Mouse (Mus musculus) frontal cortex, adult 2 months (tissue): ENCODE results near the gene Acad12. TPM values are rescaled to one million over a fixed set of nuclear protein-coding genes. Genes with fewer than 3 reads are reported as not detected.
"Not testable (repeated sequence)": the region's sequence is repeated elsewhere in the genome, so short reads cannot be mapped to it uniquely, and the experiment has no call there.

Experiments used
- DNase-seq, 2 experiments: peaks; one replicate each; pipeline ENCODE4 v3.0.0; 2022; ENCODE audit warnings: low spot score in 1 of 2; ENCODE audit errors: extremely low spot score in 1 of 2
- polyA plus RNA-seq: library from polyadenylated mRNA; depleted of rRNA; stranded (reverse); fragments of >200 nt; gene quantifications from 2 replicates; pipeline ENCODE4 v1.2.3, GENCODE M21; 2012

Gene Acad12
- polyA plus RNA-seq, 1 experiment: 4.0 TPM

- not testable (repeated sequence) for DNase-seq
These were observed 3.8 kb downstream of the Acad12 start for GRCm38 (mm10) chr5:121614921-121615320.

GRCm38 (mm10) chr5:121612036-121612435, 6.7 kb downstream of the Acad12 start:
- DNase-seq: no peak

DNA sequence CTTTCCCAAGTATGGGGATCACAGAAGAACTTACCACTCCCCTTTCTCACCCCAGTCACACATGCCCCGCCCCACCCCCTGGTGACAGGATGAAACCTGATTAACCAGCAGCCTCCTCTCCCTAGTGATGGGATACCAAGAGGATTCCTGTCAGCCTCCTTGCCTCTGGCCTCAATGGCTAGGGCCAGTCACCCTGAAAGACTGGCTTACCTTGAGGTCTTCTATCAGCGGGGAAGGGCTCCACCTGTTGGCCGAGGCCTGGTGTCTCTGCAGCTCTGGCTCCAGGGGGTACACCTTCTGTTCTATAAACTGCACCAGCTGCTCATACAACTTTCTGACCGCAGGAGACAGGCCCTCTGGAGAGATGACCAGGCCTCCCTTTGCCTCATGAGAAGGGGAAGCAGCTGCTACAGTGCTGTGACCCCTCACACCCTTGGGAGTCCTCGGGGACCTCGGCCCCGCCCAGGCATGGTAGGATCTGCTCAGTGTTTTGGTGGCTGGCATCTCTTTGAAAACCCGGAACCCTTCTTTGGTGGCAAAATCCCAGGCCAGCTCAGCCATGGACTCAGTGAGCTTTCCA, 9.1 kb downstream of the Acad12 start:
- not testable (repeated sequence) for DNase-seq

DNA sequence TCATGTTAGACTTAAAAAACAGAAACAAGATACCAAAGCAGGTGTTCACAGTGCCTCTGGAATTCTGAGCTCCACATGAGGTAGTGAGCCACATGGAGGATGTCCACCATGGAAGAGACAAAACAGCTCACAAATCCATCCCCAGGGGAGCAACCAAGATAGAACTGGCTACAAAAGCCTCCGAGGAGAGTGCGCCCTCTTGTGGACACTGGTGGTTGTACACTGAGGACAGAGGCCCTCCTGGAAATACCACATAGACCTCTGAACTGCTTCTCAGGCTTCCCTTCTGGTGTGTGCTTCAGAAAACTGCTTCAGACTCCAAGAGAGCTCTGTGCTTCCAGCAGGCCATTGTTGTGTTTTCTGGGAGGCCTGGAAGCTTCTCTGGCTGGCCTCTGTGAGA, 12.6 kb downstream of the Acad12 start:
- peak in 1 of 2 experiments; percentile 89 for DNase-seq

DNA sequence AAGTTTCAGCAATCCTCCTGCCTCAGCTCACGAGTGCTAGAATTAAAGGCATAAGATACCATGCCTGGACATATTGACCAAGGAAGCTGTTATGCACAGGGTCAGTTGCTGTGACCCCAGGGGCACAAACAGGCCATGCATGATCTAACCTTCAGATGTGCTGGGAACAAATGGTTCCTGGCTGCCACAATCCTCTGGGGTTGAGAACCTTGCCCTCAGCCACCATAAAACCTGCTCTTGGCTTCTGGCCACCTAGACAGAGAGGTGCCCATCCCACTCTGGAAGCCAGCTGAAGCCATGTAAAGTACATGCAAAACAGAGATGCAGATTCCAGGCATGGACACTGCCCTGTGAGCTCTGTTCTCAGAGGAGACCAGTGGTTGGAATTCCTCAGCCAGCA, 14.9 kb downstream of the Acad12 start:
- not testable (repeated sequence) for DNase-seq

DNA sequence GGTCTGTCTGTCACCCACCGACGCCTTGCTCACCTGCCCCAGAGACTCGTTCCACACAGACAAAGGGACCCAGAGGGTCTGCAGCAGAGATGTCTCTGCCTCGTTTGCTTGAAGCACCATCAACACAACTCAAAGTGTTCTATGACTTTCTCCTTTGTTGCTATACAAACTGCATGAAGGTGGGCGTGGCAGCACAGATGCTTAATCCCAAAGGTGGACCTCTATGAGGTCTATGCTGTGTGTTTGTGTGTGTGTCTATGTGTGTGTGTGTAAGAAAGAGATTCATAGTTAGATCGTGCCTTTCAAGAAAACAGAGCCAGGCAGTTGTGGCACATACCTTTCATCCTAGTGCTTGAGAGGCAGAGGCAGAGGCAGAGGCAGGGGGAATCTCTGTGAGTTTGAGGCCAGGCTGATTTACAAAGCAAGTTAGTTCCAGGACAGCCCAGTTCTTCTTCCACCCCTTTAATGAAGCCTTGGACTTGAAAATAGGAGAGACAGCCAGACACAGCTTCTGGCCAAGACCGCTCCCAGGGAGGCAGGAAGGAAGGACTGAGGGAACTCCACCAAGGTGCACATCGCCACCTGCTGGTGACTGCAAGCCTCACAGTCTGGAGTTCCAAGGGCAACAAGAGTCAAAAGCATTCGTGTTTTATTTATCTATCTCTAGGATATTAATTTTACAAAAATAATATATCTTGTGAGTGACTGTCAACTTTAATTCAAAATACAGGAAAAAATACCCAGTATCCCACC, 17.0 kb downstream of the Acad12 start:
- peak; percentile 58 to 95 for DNase-seq

- DNase-seq: no peak
These were observed 19.7 kb downstream of the Acad12 start for GRCm38 (mm10) chr5:121598871-121599610.

GRCm38 (mm10) chr5:121597991-121598537, 20.7 kb downstream of the Acad12 start:
- DNase-seq: no peak

DNA sequence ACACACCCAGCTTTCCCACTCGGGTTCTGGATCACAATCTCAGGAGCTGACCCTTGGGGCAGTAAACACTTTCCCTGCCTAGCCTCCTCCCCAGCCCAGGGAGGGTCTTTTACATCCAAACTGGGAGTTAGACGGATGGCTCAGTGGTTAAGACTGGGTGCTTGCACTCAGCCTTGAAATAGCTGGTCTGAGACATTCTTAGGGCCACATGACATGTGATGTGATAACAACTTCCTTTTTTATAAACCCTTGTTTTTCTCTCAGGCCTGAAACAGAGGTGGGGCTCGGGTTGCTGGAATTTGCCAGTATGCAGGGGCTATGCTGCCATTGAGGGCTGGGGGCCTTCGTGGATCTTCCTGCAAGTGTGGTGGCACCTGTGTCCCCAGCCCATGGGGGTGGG, 21.4 kb downstream of the Acad12 start:
- no peak for DNase-seq

- DNase-seq: no peak
These were observed 22.5 kb downstream of the Acad12 start for GRCm38 (mm10) chr5:121596226-121596625.

- no peak for DNase-seq
These were observed 23.0 kb downstream of the Acad12 start for GRCm38 (mm10) chr5:121595758-121596157.

- DNase-seq: no peak
These were observed 23.9 kb downstream of the Acad12 start for GRCm38 (mm10) chr5:121594714-121595313.

GRCm38 (mm10) chr5:121593451-121594401, 25.0 kb downstream of the Acad12 start, which contains the start of gene Aldh2:
Gene Aldh2, minus strand, starts transcription at chr5:121593824.
- peak; percentile 53 to 79 for DNase-seq

DNA sequence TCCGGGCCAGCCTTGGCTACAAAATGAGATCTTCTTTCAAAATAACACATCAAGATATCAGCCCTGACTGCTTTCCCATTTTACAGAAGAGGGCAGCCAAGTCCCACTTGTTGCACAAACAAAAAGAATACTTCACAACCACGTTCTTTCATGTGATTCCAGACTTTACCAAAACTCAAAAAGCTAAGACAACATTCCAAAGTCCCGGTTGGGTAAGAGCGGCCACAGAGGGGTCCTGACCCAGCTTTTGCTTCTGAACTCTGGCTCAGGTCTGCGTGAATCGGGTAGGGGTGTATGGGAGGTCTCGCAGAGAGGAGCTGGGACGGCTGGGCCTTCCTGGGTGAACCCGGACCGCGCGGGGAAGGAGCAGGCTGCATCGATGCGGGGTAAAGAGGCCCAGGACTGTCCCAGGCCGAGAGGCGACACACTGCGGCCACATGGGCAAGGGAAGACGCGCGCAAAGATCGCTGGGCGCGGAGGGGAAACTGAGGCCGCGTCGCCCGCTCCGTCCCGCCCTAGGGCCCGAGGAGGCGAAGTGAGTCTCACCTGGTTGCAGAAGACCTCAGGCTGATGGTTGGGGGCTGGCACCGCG, 25.8 kb downstream of the Acad12 start:
- DNase-seq: no peak

GRCm38 (mm10) chr5:121592064-121592815, 26.5 kb downstream of the Acad12 start:
- DNase-seq: no peak

DNA sequence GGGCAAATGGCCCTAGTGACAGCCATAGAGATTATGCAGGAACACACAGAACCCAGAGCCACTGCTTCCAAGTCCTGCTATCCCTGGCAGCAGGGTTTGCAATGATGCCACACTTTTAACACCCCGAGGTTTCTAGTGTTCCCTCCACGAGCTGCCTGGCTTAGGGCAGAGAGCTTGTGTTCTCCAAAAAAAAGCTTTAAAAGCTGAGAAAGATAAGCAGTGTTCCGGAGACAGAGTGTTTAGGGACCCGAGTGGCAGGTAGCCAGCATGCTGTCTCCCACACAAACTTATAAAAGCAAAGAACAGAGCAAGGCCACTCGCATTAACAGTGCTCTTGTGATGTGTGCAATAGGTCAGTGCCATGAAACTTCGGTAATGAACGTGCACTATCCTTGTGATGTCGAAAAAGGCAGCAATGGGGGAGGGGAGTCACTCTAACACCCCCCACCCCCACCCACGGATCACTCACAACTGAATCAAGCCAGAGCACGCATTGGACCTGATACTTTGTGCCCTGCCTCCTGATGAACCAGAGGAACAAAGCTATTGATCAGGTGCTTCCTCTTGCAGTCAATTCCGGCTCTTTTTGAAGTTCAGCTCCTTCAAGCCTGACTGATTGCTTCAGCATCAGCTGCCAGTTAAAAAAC, 27.2 kb downstream of the Acad12 start:
- no peak for DNase-seq

GRCm38 (mm10) chr5:121589928-121590327, 28.8 kb downstream of the Acad12 start:
- no peak for DNase-seq

DNA sequence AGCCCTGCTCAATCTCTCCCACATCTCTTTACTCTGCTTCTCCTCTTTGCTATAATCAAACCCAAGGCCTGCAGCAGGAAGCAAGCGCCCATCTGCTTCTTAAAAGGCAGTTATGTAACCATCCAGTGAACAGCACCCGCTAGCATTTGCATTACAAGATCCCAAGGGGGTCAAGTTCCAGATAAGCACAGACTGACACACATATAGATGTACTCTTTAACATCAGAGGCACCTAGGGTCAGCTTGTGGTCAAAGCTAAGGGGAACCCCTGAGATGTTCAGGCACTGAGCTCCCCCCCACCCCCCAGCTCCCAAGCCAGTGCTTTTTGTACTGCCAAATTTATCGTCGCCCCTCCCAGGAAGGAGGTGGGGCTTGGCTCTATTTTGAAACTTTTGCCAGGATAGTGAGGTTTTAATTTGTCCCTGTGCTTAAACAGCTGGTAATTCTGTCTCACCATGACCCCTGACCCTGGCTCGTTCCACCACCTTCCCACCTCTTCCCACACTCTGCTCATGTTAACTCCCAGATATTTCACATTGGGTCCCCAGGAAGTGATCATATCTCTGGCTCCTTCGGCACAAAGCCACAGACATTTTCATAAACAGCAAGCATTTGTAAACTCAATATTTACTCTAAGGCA, 32.2 kb downstream of the Acad12 start:
- DNase-seq: peak; percentile 66 to 83
